Mouse (Mus musculus) neural tube, embryonic 11.5 days (tissue): ENCODE results near the gene Snapc3. TPM values are rescaled to one million over a fixed set of nuclear protein-coding genes. Genes with fewer than 3 reads are reported as not detected.
A peak's percentile ranks its signal among the peaks of the same experiment; 100 is the strongest.

ENCODE experiments used
- ATAC-seq: fragments of 200-750 bp; cut with Nextera tagmentation; 2 replicates; pipeline ENCODE4 v1.8.0; 2017; ENCODE audit warnings: moderate number of reproducible peaks, mild to moderate bottlenecking, moderate TSS enrichment, moderate library complexity; ENCODE audit not compliant: insufficient read depth, low FRiP score, low TSS enrichment
- DNase-seq: peaks from one replicate; pipeline ENCODE4 v3.0.0-alpha.2; 2015; ENCODE audit warnings: low spot score
- H3K27ac ChIP-seq: fragments of 300-500 bp; sonication (generic); 2 replicates; pipeline ENCODE4 v1.5.1; 2014; ENCODE audit warnings: low read depth, mild to moderate bottlenecking, low read length
- H3K27me3 ChIP-seq: fragments of 300-500 bp; sonication (generic); 2 replicates; pipeline ENCODE4 v1.6.1; 2014; ENCODE audit warnings: mild to moderate bottlenecking, low read length, mixed read lengths; ENCODE audit not compliant: control insufficient read depth, insufficient read depth
- H3K36me3 ChIP-seq: fragments of 300-500 bp; sonication (generic); 2 replicates; pipeline ENCODE4 v1.6.1; 2014; ENCODE audit warnings: mild to moderate bottlenecking, low read length, moderate library complexity, mixed read lengths; ENCODE audit not compliant: control insufficient read depth, insufficient read depth
- H3K4me1 ChIP-seq: fragments of 300-500 bp; sonication (generic); 2 replicates; pipeline ENCODE4 v1.6.1; 2014; ENCODE audit warnings: low read length, mixed read lengths; ENCODE audit not compliant: control insufficient read depth, insufficient read depth
- H3K4me2 ChIP-seq: fragments of 300-500 bp; sonication (generic); 2 replicates; pipeline ENCODE4 v1.6.1; 2014; ENCODE audit warnings: low read depth, mild to moderate bottlenecking, moderate library complexity
- H3K4me3 ChIP-seq: fragments of 300-500 bp; sonication (generic); 2 replicates; pipeline ENCODE4 v1.5.1; 2014; ENCODE audit warnings: low read depth, low read length
- H3K9ac ChIP-seq: fragments of 300-500 bp; sonication (generic); 2 replicates; pipeline ENCODE4 v1.6.1; 2014; ENCODE audit warnings: mild to moderate bottlenecking, low read length
- H3K9me3 ChIP-seq: fragments of 300-500 bp; sonication (generic); 2 replicates; pipeline ENCODE4 v1.6.1; 2016; ENCODE audit warnings: low read length; ENCODE audit not compliant: control insufficient read depth
- WGBS: fragments of 180-500 bp; shearing (Covaris S2); extraction: QIAGEN DNeasy Blood & Tissue Kit; methylation state at CpG from one replicate; pipeline ENCODE4 v1.1.7; 2014; 5-methylcytosine and 5-hydroxymethylcytosine counted together
- polyA plus RNA-seq: library from polyadenylated mRNA; unstranded; fragments of >200 nt; fragmentation: Nextera tagmentation; extraction: Ambion mirVana; gene quantifications from 2 replicates; pipeline ENCODE4 v1.2.1, GENCODE M21; 2014

Gene Snapc3
- polyA plus RNA-seq, 1 experiment from 2014 or later, result 77.8 TPM

DNA sequence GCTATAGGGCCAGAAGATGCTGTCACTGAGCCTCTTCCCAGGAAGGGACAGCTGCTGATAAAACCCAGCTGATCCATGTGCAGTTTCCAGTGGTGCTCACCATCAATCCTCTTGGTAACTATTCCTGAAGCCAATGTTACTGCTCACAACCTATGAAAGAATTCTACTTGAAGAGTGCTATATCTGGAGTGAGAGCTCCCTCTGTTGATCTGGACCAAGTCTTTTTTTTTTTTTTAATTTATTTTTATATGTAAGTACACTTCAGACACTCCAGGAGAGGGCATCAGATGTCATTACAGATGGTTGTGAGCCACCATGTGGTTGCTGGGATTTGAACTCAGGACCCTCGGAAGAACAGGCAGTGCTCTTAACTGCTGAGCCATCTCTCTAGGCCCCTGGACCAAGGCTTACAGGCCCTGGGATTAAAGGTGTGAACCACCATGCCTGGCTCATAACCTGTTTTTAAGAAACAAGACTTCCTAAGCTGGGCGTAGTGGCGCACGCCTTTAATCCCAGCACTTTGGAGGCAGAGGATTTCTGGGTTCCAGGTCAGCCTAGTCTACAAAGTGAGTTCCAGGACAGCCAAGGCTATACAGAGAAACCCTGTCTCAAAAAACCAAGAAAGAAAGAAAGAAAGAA, 7.5 kb upstream of the Snapc3 start:
- H3K27me3 ChIP-seq, result no peaks in the 10 kb centered on the region
- H3K9ac ChIP-seq, result no peak overlapping the region
- H3K27ac ChIP-seq, result no peak overlapping the region
- DNase-seq (no peak), ATAC-seq (no peak)
- no peak overlapping the region for H3K4me2 ChIP-seq
- H3K9me3 ChIP-seq, result 0 out of 2 replicates have a peak, but pooled peaks cover 3% of the 10 kb centered on the region
- no peaks in the 10 kb centered on the region for H3K36me3 ChIP-seq
- no peak overlapping the region for H3K4me3 ChIP-seq
- 92% methylated on average over 4 of the region's 4 CpGs for WGBS
- H3K4me1 ChIP-seq, result no peaks in the 10 kb centered on the region

DNA sequence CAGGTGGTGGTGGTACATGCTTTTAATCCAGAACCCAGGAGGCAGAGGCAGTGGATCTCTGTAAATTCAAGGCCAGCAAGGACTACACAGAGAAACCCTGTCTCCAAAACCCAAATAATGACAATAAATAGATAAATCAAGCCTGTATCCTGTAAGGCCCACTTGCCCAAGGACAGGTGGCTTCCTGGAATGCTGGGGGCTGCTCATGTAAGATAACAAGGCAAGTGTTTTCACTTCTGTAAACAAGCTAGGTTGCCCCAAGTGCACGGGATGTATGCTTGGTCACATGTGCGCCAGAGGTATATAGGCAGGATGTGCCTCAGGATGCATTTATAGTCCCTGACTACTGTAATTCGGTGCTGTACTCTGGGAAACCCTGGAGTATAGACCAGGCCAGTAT, 5.5 kb upstream of the Snapc3 start:
- 88% methylated on average over 3 of the region's 3 CpGs for WGBS
- H3K4me2 ChIP-seq, result no peak overlapping the region
- no peaks in the 10 kb centered on the region for H3K27me3 ChIP-seq
- H3K36me3 ChIP-seq, result no peaks in the 10 kb centered on the region
- no peak for DNase-seq
- no peak for ATAC-seq
- no peaks in the 10 kb centered on the region for H3K4me1 ChIP-seq
- no peak overlapping the region for H3K27ac ChIP-seq
- H3K9ac ChIP-seq, result no peak overlapping the region
- H3K9me3 ChIP-seq, result 0 out of 2 replicates have a peak, but pooled peaks cover 3% of the 10 kb centered on the region
- H3K4me3 ChIP-seq, result no peak overlapping the region

DNA sequence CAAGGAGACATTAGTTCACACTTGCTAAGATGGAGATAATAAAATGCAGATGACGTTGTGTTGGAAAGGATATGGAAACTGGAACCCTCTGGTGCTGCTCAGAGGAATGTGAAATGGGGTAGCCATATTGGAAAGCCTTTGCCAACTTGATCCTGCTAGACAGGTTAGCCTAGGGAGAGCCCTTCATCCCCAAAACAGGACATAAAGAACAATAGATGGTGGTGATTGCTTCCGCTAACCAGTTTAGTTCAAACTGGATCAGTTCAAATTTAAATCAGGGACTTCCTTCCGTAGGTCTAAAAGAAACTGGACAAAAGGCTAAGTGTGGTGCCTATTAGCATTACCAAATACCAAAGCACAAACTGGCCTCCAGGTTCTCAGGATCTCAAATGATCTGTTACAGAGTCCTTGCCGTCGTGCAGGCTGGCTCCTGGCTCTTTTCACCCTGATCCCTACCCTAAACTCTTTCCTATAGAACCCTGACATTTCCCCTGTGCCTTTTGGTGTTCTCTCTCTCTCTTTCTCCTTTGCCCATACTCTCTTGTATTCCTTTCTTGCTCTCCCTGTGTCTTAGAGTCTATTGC, 3.2 kb upstream of the Snapc3 start:
- H3K27me3 ChIP-seq, result no peaks in the 10 kb centered on the region
- H3K4me1 ChIP-seq, result 0 out of 2 replicates have a peak, but pooled peaks cover 4% of the 10 kb centered on the region
- DNase-seq (no peak), ATAC-seq (no peak)
- no peak overlapping the region for H3K4me3 ChIP-seq
- no peaks in the 10 kb centered on the region for H3K36me3 ChIP-seq
- no peak overlapping the region for H3K9ac ChIP-seq
- WGBS, result 68% methylated on average over 5 of the region's 5 CpGs
- no peak overlapping the region for H3K27ac ChIP-seq
- no peak overlapping the region for H3K4me2 ChIP-seq
- no peaks in the 10 kb centered on the region for H3K9me3 ChIP-seq

DNA sequence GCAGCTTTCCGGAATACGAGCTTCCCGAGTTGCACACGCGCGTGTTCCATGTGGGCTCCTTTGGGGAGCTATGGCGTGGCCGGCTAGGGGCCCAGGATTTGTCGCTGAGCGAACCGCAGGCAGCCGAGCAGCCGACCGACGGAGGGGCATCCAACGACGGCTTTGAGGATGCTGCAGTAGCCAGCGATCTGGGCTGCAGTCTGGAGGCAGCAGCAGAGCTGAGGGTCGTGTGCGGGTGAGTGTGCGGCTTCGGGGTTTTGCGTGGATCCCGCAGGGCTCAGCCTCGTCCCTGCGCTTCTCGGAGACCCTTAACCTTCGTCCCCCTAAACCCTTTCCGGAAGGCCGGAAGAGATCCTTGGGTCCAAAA, 279 bp downstream of the Snapc3 start:
- under 1% methylated on average over 30 of the region's 30 CpGs for WGBS
- Histone ChIP-seq H3K9ac (peak overlapping the region; percentile 93), H3K4me3 (peak overlapping the region; percentile 90), H3K4me1 (0 out of 2 replicates have a peak, but pooled peaks cover 4% of the 10 kb centered on the region), H3K36me3 (no peaks in the 10 kb centered on the region), H3K9me3 (no peaks in the 10 kb centered on the region), H3K27ac (peak overlapping the region; percentile 60), H3K4me2 (peak overlapping the region; percentile 51), H3K27me3 (no peaks in the 10 kb centered on the region)
- DNase-seq (no peak), ATAC-seq (no peak; the same call in 1 of the 2 replicates)

DNA sequence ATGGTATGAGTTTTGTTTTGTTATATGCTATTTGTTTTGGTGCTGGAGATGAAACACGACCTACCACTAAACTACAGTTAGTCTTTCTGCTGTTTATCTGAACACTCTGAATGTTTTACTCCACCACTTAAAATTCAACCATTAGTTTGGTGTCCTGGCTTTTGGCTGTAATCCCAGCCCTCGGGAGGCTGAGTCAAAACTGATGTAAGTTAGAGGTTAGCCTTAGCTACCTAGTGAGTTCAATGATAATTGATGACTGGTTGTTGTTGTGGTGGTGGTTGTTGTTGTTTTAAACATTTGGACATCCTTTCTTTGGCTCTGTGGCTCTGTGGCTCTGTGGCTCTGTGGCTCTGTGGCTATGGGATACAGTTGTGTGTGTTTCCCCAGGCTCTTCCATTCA, 1.3 kb downstream of the Snapc3 start:
- Histone ChIP-seq H3K27me3 (no peaks in the 10 kb centered on the region), H3K27ac (no peak overlapping the region), H3K9ac (peak overlapping the region; percentile 93), H3K4me1 (0 out of 2 replicates have a peak, but pooled peaks cover 4% of the 10 kb centered on the region), H3K4me3 (peak overlapping the region; percentile 90), H3K4me2 (peak overlapping the region; percentile 51), H3K9me3 (no peaks in the 10 kb centered on the region), H3K36me3 (no peaks in the 10 kb centered on the region)
- no peak for DNase-seq
- WGBS, result 82% methylated on average over 2 of the region's 2 CpGs
- ATAC-seq, result no peak

DNA sequence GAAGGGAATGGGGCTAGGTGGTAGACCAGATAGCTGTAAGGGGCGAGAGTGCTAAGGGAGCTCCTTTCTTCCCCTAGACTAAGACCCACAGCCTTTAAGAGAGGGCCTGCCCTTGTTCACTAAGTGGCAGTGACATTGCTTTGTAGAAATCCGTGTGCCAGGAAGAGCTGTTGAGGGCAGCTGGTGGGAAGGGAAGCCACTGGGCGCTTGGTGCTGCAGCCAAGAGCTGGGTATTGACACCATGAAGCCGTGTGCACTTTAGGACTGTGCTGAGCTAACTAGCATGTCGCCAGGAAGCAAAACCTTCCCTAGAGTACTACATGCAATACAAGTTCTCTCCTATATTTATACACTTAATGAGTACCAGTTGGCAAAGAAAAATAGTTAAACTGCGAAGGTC, 6.1 kb downstream of the Snapc3 start:
- Histone ChIP-seq H3K4me1 (0 out of 2 replicates have a peak, but pooled peaks cover 4% of the 10 kb centered on the region), H3K27ac (no peak overlapping the region), H3K36me3 (peaks cover 6% of the 10 kb centered on the region), H3K27me3 (no peaks in the 10 kb centered on the region), H3K4me2 (no peak overlapping the region), H3K9ac (no peak overlapping the region), H3K9me3 (no peaks in the 10 kb centered on the region), H3K4me3 (no peak overlapping the region)
- ATAC-seq, result no peak
- no peak for DNase-seq
- 98% methylated on average over 6 of the region's 6 CpGs for WGBS

DNA sequence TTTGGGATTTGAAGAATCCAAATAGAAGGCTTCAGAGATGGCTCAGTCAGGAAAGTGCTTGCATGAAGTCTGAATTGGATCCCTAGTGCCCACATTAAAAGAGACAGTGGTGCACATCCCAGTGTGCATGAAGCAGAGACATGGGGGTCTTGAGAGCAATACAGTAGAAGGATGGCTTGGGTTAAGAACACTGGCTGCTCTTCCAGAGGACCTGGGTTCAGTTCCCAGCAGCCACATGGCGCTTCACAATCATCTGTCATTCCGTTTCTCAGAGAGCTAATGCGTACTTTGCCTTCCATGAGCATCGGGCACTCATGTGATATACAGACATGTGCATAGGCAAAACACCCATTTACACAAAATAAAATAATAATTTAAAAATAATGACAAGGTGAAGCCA, 7.6 kb downstream of the Snapc3 start:
- no peak overlapping the region for H3K27ac ChIP-seq

DNA sequence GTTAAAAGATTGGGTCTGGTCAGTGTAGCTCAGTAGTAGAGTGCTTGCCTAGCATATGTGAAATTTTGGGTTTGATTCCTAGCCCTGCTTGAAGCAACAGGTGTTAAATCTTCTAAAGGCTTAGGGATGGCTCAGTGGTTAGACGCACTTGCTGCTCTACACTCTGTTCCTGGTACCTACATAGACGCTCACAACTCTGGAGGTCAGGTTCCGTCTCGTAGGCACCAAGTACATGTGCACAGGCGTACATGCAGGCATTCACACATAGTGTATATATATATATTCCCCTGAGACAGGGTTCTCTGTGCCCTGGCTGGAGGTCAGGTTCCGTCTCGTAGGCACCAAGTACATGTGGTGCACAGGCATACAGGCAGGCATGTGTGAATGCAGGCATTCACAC, 9.6 kb downstream of the Snapc3 start:
- no peak overlapping the region for H3K4me3 ChIP-seq
- H3K27me3 ChIP-seq, result no peaks in the 10 kb centered on the region
- 97% methylated on average over 7 of the region's 7 CpGs for WGBS
- no peaks in the 10 kb centered on the region for H3K4me1 ChIP-seq
- DNase-seq, result no peak
- no peak overlapping the region for H3K4me2 ChIP-seq
- peaks cover 12% of the 10 kb centered on the region for H3K36me3 ChIP-seq
- no peak overlapping the region for H3K9ac ChIP-seq
- H3K9me3 ChIP-seq, result no peaks in the 10 kb centered on the region
- ATAC-seq, result no peak
- H3K27ac ChIP-seq, result no peak overlapping the region

More for the DNA sequence above, 7.6 kb downstream of the Snapc3 start:
- H3K4me2 ChIP-seq, result no peak overlapping the region
- no peak for ATAC-seq
- no peaks in the 10 kb centered on the region for H3K27me3 ChIP-seq
- 97% methylated on average over 4 of the region's 4 CpGs for WGBS
- no peak overlapping the region for H3K9ac ChIP-seq
- no peak overlapping the region for H3K4me3 ChIP-seq
- DNase-seq, result no peak
- H3K9me3 ChIP-seq, result no peaks in the 10 kb centered on the region
- H3K4me1 ChIP-seq, result no peaks in the 10 kb centered on the region
- peaks cover 10% of the 10 kb centered on the region for H3K36me3 ChIP-seq

DNA sequence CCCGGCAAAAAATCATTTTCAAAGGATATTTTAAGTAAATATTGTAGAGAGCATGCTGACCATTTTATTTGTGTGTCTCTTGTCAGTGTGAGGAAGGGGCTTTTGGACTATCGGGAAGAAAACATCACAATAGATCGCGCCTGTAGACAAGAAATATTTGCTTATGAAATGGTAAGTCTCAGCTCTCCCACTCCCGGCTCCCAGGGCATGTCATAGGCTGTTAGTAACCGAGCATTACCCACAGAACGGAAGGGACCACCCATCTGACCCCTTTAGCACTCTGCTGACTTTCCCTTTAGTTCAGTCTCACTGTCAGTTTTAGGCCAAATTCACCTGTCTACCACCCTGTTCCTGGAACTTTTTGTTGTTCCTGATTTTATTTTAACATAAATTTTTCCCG, 10.2 kb downstream of the Snapc3 start:
- no peaks in the 10 kb centered on the region for H3K4me1 ChIP-seq
- WGBS, result 97% methylated on average over 8 of the region's 8 CpGs
- H3K4me3 ChIP-seq, result no peak overlapping the region
- H3K9ac ChIP-seq, result no peak overlapping the region
- H3K27me3 ChIP-seq, result no peaks in the 10 kb centered on the region
- DNase-seq (no peak), ATAC-seq (no peak)
- no peak overlapping the region for H3K4me2 ChIP-seq
- H3K27ac ChIP-seq, result no peak overlapping the region
- H3K9me3 ChIP-seq, result no peaks in the 10 kb centered on the region
- peaks cover 12% of the 10 kb centered on the region for H3K36me3 ChIP-seq
